Mouse (Mus musculus): ENCODE measurements around the gene Gm21969.

DNA sequence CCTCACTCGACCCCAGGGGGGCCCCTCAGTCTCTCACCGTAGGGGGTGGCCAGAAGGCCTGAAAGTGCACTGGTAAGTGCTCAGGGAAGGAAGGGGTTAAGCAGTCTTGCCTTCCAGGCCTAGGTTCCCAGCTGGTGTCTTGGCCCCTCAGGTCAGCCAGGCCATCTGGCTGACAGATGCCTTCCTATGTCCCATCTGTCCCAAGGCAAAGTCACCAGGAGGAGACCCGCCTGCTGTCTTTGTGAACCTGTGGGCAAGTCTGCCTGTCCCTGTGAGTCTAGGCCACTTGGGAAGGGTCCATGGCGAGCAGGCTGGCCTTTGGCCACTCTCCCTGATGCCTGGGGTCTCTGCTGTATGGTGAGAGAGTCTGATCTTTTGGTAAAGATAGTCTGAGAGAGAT lies 12.5 kb upstream of the Gm21969 start:
- TF ChIP-seq CTCF (conservative IDR thresholded peaks at IDR 0.05; ENCODE audit: low read length) (no peak), POU5F1 (IDR thresholded peaks at IDR 0.05; ENCODE audit: borderline replicate concordance, low read length) (no peak)

Data from E14TG2a.4 (cell line).